Mouse (Mus musculus) c-Kit-positive CD71-negative TER-119-negative erythroid progenitor cells, embryonic 14.5 days (primary cell): ENCODE data around the gene Krit1.
"Not testable (repeated sequence)": the region's sequence is repeated elsewhere in the genome, so short reads cannot be mapped to it uniquely, and the experiment has no call there.

Source experiments
- DNase-seq: peaks from one replicate; pipeline ENCODE4 v3.0.0-alpha.2; 2013; ENCODE audit warnings: low read depth

Gene Krit1

GRCm38 (mm10) chr5:3886862-3887261 lies 83.9 kb downstream of the Krit1 start:
- not testable (repeated sequence) for DNase-seq

GRCm38 (mm10) chr5:3889201-3889600 lies 86.2 kb downstream of the Krit1 start:
- DNase-seq, result no peak

- DNase-seq, result not testable (repeated sequence)
Measured at GRCm38 (mm10) chr5:3893459-3894293, 90.7 kb downstream of the Krit1 start, which contains the start of gene Mterf1a. Gene Mterf1a, minus strand, starts transcription at chr5:3893933.

GRCm38 (mm10) chr5:3894294-3894619 lies 91.3 kb downstream of the Krit1 start:
- DNase-seq, result not testable (repeated sequence)
